Mouse (Mus musculus) embryonic facial prominence, embryonic 11.5 days (tissue): Measurements from ENCODE around the gene Slc25a4. TPM values are rescaled to one million over a fixed set of nuclear protein-coding genes. Genes with fewer than 3 reads are reported as not detected.
"Not testable (repeated sequence)": the region's sequence is repeated elsewhere in the genome, so short reads cannot be mapped to it uniquely, and the experiment has no call there.

ENCODE experiments used
- ATAC-seq: fragments of 200-750 bp; cut with Nextera tagmentation; replicated peaks from 2 replicates; pipeline ENCODE4 v1.8.0; 2017; ENCODE audit warnings: low read depth; ENCODE audit not compliant: insufficient number of reproducible peaks, low FRiP score, low TSS enrichment
- DNase-seq: peaks from one replicate; pipeline ENCODE4 v3.0.0-alpha.2; 2015; ENCODE audit warnings: low spot score
- H3K27ac ChIP-seq: fragments of 300-500 bp; sonication (generic); replicated peaks from 2 replicates; pipeline ENCODE4 v1.5.1; 2014; ENCODE audit warnings: mild to moderate bottlenecking, low read depth, low read length, control low read depth
- H3K27me3 ChIP-seq: fragments of 300-500 bp; sonication (generic); 2 replicates; pipeline ENCODE4 v1.6.1; 2014; ENCODE audit warnings: mild to moderate bottlenecking, low read length, moderate library complexity, mixed read lengths; ENCODE audit not compliant: control insufficient read depth, insufficient read depth
- H3K36me3 ChIP-seq: fragments of 300-500 bp; sonication (generic); replicated peaks from 2 replicates; pipeline ENCODE4 v1.6.1; 2014; ENCODE audit warnings: low read depth, mild to moderate bottlenecking, low read length, moderate library complexity, mixed read lengths; ENCODE audit not compliant: control insufficient read depth, insufficient read depth
- H3K4me1 ChIP-seq: fragments of 300-500 bp; sonication (generic); 2 replicates; pipeline ENCODE4 v1.6.1; 2014; ENCODE audit warnings: low read length, mixed read lengths; ENCODE audit not compliant: control insufficient read depth, insufficient read depth
- H3K4me2 ChIP-seq: fragments of 300-500 bp; sonication (generic); 2 replicates; pipeline ENCODE4 v1.6.1; 2014; ENCODE audit warnings: low read depth, mild to moderate bottlenecking, control low read depth, low read length, moderate library complexity
- H3K4me3 ChIP-seq: fragments of 300-500 bp; sonication (generic); 2 replicates; pipeline ENCODE4 v1.5.1; 2014; ENCODE audit warnings: low read depth, low read length, control low read depth
- H3K9ac ChIP-seq: fragments of 300-500 bp; sonication (generic); replicated peaks from 2 replicates; pipeline ENCODE4 v1.6.1; 2014; ENCODE audit warnings: mild to moderate bottlenecking, control low read depth, low read length
- H3K9me3 ChIP-seq: fragments of 300-500 bp; sonication (generic); replicated peaks from 2 replicates; pipeline ENCODE4 v1.6.1; 2016; ENCODE audit warnings: mild to moderate bottlenecking, low read length, inconsistent platforms, mixed read lengths; ENCODE audit not compliant: control insufficient read depth
- WGBS: fragments of 180-500 bp; shearing (Covaris S2); extraction: QIAGEN DNeasy Blood & Tissue Kit; methylation state at CpG from one replicate; pipeline ENCODE4 v1.1.7; 2014; 5-methylcytosine and 5-hydroxymethylcytosine counted together
- polyA plus RNA-seq: library from polyadenylated mRNA; unstranded; fragments of >200 nt; fragmentation: Nextera tagmentation; extraction: Ambion mirVana; gene quantifications from 2 replicates; pipeline ENCODE4 v1.2.1, GENCODE M21; 2014

Gene Slc25a4
- polyA plus RNA-seq, 1 experiment from 2014 or later, result 508 TPM

DNA sequence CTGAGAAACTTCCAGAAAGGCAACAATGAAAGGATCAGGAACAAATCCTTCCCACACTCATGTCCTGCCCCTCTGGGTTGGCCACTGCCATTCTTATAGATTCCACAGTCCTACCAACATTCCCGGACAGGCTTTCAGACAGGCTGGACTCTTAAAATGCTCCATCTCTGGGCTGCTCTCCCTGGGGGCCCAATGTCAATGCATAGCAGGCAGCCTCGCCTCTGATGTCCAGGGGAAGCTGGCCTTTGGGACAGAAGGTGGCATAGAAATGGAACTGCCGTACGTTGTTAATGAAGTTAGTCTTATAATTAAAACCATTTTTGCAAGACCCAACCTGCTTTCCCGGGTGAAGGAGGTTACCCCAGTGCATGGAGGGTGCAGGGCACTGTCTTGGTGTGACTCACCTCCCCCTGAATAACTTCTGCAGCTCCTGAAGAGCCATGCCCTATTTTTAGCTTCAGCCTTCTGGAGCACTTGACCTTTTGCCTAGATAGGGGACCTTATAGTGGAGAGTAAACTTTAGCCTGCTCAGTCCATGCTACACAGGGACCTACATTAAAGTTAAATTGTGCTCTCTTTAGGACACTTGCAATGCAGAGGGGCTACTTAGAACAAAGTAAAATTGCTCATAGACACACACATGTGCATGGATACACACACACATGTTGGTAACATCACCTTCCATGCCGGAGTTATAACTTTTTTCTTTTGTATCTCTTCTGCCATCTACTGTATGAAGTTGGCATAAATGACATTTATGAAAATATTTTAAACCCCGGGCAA lies 25.5 kb upstream of the Slc25a4 start:
- H3K27me3 ChIP-seq, result no peaks in the 10 kb centered on the region
- ATAC-seq (peak; percentile 56; the same call in 1 of the 2 replicates), DNase-seq (peak; percentile 27)
- no peaks in the 10 kb centered on the region for H3K36me3 ChIP-seq
- no peaks in the 10 kb centered on the region for H3K4me1 ChIP-seq
- H3K9me3 ChIP-seq, result no peaks in the 10 kb centered on the region
- 50% methylated on average over 7 of the region's 7 CpGs for WGBS
- H3K9ac ChIP-seq, result no peak overlapping the region
- no peak overlapping the region for H3K27ac ChIP-seq
- no peak overlapping the region for H3K4me3 ChIP-seq
- no peak overlapping the region for H3K4me2 ChIP-seq

DNA sequence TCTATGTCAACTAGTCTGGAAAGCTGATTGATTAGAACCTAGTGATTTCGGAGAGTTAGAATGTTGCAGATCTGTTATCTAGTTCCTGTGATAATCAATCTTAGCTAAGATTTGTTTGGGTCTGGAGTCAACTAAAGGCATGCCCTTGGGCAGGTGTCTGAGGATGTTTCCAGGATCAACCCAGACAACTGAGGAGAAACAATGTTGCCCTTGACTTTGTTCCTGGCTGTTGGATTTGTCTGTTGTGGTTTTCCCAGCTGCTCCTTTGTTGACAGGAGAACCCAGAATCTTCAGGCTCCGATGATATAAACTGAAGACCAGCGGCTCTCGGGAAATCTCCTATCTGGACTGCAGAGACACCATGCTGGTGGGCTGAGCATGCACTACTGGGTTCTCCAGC lies 23.7 kb upstream of the Slc25a4 start:
- Histone ChIP-seq H3K27me3 (no peaks in the 10 kb centered on the region), H3K27ac (no peak overlapping the region), H3K4me3 (no peak overlapping the region), H3K4me2 (no peak overlapping the region), H3K36me3 (no peaks in the 10 kb centered on the region), H3K4me1 (no peaks in the 10 kb centered on the region), H3K9me3 (no peaks in the 10 kb centered on the region), H3K9ac (no peak overlapping the region)
- 90% methylated on average over 4 of the region's 4 CpGs for WGBS
- DNase-seq, result no peak
- ATAC-seq, result no peak

DNA sequence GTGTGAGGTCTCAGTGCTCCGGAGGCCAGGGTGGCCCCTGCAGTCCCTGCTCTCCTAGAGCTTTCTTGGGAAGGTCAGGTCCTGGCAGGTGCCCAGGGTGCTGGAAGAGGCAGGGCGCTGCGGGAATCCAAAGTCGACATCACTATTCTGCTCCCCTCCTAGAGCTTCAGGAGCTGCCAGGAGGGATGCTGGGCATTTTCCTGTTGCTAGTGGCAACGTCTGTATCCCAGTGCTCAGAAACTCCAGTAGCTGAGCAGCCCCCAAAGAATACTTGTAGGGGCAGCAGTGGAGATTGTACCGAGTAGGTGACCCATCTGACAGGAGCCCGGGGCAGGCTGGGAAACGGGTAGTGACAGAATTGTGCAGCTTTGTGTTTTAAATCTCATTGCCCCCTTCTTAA lies 21.7 kb upstream of the Slc25a4 start:
- WGBS, result 62% methylated on average over 8 of the region's 8 CpGs
- no peak for DNase-seq
- Histone ChIP-seq H3K9me3 (no peaks in the 10 kb centered on the region), H3K27me3 (no peaks in the 10 kb centered on the region), H3K9ac (no peak overlapping the region), H3K27ac (no peak overlapping the region), H3K4me2 (no peak overlapping the region), H3K4me3 (no peak overlapping the region), H3K4me1 (no peaks in the 10 kb centered on the region), H3K36me3 (no peaks in the 10 kb centered on the region)
- no peak for ATAC-seq

DNA sequence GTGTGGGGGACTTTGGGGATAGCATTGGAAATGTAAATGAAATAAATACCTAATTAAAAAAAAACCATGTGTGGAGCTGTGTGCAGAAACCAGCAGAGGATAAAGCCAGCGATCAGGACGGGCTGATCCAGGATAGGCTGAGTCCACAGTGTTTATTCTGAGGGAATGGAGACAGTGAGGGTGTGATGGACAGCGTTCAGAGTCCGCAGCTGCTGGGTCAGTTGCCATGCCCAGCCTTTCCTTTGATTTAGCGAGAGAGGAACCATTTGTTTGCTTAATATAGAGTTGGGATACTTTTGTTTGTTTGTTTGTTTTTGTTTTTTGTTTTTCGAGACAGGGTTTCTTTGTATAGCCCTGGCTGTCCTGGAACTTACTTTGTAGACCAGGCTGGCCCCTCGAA lies 20.9 kb upstream of the Slc25a4 start:
- not testable (repeated sequence) for H3K4me3 ChIP-seq, H3K27ac ChIP-seq, H3K9ac ChIP-seq, H3K9me3 ChIP-seq, H3K4me1 ChIP-seq, ATAC-seq, DNase-seq, H3K36me3 ChIP-seq, H3K27me3 ChIP-seq, H3K4me2 ChIP-seq
- WGBS, result 75% methylated on average over 7 of the region's 7 CpGs

DNA sequence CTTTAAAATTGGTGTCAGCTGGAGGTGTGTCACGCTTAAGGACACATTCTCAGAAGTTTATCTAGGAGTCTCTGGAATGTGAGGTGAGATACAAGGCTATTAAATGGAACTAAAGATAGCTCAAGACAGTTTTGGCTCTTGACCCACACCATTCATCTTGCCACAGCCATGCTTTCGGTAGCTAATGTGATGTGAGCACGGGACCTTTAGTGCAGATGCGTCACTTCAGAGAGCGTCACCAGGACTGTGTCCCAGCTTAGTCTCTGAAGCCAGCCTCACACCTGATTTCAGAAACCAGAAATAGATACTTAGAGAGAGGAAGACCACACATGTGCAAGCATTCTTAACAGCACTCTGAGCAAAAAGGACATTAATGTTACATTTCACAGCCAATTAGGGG lies 15.5 kb upstream of the Slc25a4 start:
- 85% methylated on average over 5 of the region's 5 CpGs for WGBS
- Histone ChIP-seq H3K9me3 (no peaks in the 10 kb centered on the region), H3K27me3 (no peaks in the 10 kb centered on the region), H3K4me1 (no peaks in the 10 kb centered on the region), H3K27ac (no peak overlapping the region), H3K36me3 (no peaks in the 10 kb centered on the region), H3K4me2 (no peak overlapping the region), H3K4me3 (no peak overlapping the region), H3K9ac (no peak overlapping the region)
- no peak for ATAC-seq
- DNase-seq, result no peak

DNA sequence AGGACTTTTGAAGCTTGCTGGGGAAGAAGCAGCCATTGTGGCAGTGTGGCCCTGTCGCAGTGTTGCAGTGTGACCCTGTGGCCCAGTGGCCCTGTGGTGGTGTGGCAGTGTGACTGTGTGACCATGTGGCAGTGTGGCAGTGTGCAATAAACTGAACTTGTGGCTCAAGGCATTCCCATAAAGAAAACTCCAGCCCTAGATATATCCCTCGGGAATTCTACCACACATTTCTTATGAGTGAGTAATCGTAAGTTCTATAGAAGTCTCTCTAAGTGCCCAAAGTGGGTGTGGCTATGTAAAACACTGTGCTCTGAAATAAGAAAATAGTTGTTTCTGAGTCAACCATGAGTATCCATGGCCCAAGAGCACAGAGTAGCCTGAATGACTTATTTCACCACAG lies 14.4 kb upstream of the Slc25a4 start:
- no peak for DNase-seq

DNA sequence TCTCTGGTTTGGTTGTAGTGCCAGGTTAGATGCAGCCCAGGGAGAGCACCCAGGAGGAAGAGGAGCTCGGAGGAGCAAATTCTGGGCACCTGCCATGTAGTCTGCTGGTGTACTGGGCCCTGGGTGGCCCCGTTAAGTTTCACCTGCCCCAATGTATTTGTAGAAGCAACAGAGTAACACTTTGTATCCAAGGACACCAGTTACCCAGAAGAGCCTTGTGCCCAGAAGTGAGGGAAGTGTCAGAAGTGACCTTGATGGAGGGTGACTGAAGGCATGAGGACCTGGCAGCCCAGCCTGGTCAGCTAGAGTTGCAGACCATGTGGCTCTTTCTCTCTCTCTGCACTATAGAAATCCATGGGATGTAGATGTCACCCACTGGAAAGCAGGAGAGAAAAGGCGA lies 9.5 kb upstream of the Slc25a4 start:
- Histone ChIP-seq H3K9me3 (no peaks in the 10 kb centered on the region), H3K4me3 (no peak overlapping the region), H3K4me1 (no peaks in the 10 kb centered on the region), H3K4me2 (no peak overlapping the region), H3K9ac (no peak overlapping the region), H3K27ac (no peak overlapping the region), H3K27me3 (no peaks in the 10 kb centered on the region), H3K36me3 (no peaks in the 10 kb centered on the region)
- DNase-seq (no peak), ATAC-seq (no peak)
- 62% methylated on average over 3 of the region's 3 CpGs for WGBS

More for the DNA sequence above, 14.4 kb upstream of the Slc25a4 start:
- Histone ChIP-seq H3K4me2 (no peak overlapping the region), H3K36me3 (no peaks in the 10 kb centered on the region), H3K4me3 (no peak overlapping the region), H3K9ac (no peak overlapping the region), H3K27ac (no peak overlapping the region), H3K9me3 (no peaks in the 10 kb centered on the region), H3K4me1 (no peaks in the 10 kb centered on the region), H3K27me3 (no peaks in the 10 kb centered on the region)
- 79% methylated on average over 3 of the region's 3 CpGs for WGBS
- ATAC-seq, result no peak

DNA sequence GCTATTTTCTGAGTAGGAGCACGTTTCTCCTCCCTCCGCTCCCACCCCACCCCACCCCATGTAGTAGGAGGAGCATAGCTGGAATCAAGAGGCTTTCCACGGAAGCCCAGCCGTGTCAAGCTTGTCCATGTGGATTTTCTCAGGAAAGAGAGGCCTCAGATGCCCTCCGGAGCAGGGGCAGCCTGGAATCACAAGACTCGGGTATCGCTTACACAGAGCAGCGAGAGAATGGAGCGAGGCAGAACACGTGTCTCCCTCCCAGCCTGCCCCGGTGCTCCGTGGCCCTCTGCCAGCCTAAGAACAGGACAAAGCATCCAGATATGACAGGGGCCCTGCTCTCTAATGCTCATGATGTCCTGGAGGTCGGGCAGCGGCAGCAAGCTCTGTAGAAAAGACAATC lies 5.8 kb upstream of the Slc25a4 start:
- H3K36me3 ChIP-seq, result no peaks in the 10 kb centered on the region
- 3% methylated on average over 14 of the region's 14 CpGs for WGBS
- no peaks in the 10 kb centered on the region for H3K27me3 ChIP-seq
- DNase-seq, result peak; percentile 83
- no peak overlapping the region for H3K27ac ChIP-seq
- peak; percentile 85 for ATAC-seq
- peak overlapping the region; percentile 16; the same call in 1 of the 2 replicates for H3K4me3 ChIP-seq
- peak overlapping the region; percentile 39 for H3K9ac ChIP-seq
- no peaks in the 10 kb centered on the region for H3K9me3 ChIP-seq
- no peaks in the 10 kb centered on the region for H3K4me1 ChIP-seq
- peak overlapping the region; percentile 51 for H3K4me2 ChIP-seq
